In genomic region chr5:74064844-74065243, GRCm38 (mm10) we compare ENCODE assay signal across 8 mouse cellular contexts. TPM values are rescaled to one million over a fixed set of nuclear protein-coding genes. Genes with fewer than 3 reads are reported as not detected.
DNase-seq lines count a peak whose midpoint lies in the region; ATAC-seq and TF ChIP-seq lines count a peak whose summit lies in the region.

No protein-coding gene starts in this region.

- no peak overlapping the region for H3K27ac ChIP-seq in heart, embryonic 16.5 days (ENCODE audit: low read length)
- H3K27ac ChIP-seq in liver, embryonic 16.5 days (ENCODE audit: low read length), result peak overlapping the region; percentile 97
- no peak overlapping the region for H3K27ac ChIP-seq in forebrain, postnatal 0 days (ENCODE audit: low read depth, low read length)

- peak overlapping the region; percentile 76; the same call in 1 of the 2 replicates for H3K4me2 ChIP-seq in heart, embryonic 16.5 days (ENCODE audit: low read depth, low read length)
- peak overlapping the region; percentile 98 for H3K4me2 ChIP-seq in liver, embryonic 16.5 days (ENCODE audit: low read depth, low read length)
- no peak overlapping the region for H3K4me2 ChIP-seq in forebrain, postnatal 0 days (ENCODE audit: low read depth)

- no peaks in the 10 kb centered on the region for H3K27me3 ChIP-seq in heart, embryonic 16.5 days (ENCODE audit: control insufficient read depth, insufficient read depth, low read length)
- H3K27me3 ChIP-seq in liver, embryonic 16.5 days (ENCODE audit: control insufficient read depth, insufficient read depth, low read depth, low read length), result no peaks in the 10 kb centered on the region
- H3K27me3 ChIP-seq in forebrain, postnatal 0 days (ENCODE audit: insufficient read depth, low read length), result no peaks in the 10 kb centered on the region

- no peaks in the 10 kb centered on the region for H3K9me3 ChIP-seq in heart, embryonic 16.5 days (replicated peaks; ENCODE audit: control insufficient read depth, low read length)
- no peaks in the 10 kb centered on the region for H3K9me3 ChIP-seq in liver, embryonic 16.5 days (replicated peaks; ENCODE audit: control insufficient read depth, low read length)
- no peaks in the 10 kb centered on the region for H3K9me3 ChIP-seq in forebrain, postnatal 0 days (ENCODE audit: low read length)

- H3K4me1 ChIP-seq in heart, embryonic 16.5 days (ENCODE audit: control insufficient read depth, insufficient read depth, low read length), result peaks cover 47% of the 10 kb centered on the region
- peaks cover 56% of the 10 kb centered on the region for H3K4me1 ChIP-seq in liver, embryonic 16.5 days (ENCODE audit: control insufficient read depth, low read depth, low read length)
- H3K4me1 ChIP-seq in forebrain, postnatal 0 days (ENCODE audit: insufficient read depth), result peaks cover 25% of the 10 kb centered on the region

- no peak for ATAC-seq in heart, embryonic 16.5 days (replicated peaks; ENCODE audit: extremely low read depth, insufficient read depth, low FRiP score)
- peak; percentile 57 for ATAC-seq in erythroblast, adult 5-6 weeks (replicated peaks; ENCODE audit: low FRiP score, poor library complexity, severe bottlenecking)
- ATAC-seq in liver, embryonic 16.5 days (ENCODE audit: low read depth), result peak; percentile 52
- no peak for ATAC-seq in frontal cortex, adult (ENCODE audit: low TSS enrichment)
- no peak for ATAC-seq in forebrain, postnatal 0 days

- WGBS in heart, embryonic 16.5 days, result 64% methylated on average over 7 of the region's 7 CpGs
- WGBS in liver, embryonic 16.5 days (ENCODE audit: insufficient replicate concordance), result 22% methylated on average over 7 of the region's 7 CpGs
- WGBS in forebrain, postnatal 0 days, result 88% methylated on average over 7 of the region's 7 CpGs

- no peak overlapping the region for H3K4me3 ChIP-seq in heart, embryonic 16.5 days (ENCODE audit: low read length)
- H3K4me3 ChIP-seq in liver, embryonic 16.5 days (ENCODE audit: low read depth, low read length), result peak overlapping the region; percentile 94
- H3K4me3 ChIP-seq in forebrain, postnatal 0 days (ENCODE audit: low read depth, low read length), result no peak overlapping the region

- TF ChIP-seq CTCF in forebrain, postnatal 0 days (IDR thresholded peaks at IDR 0.05; ENCODE audit: low read depth), result no peak

- no peak overlapping the region for H3K9ac ChIP-seq in heart, embryonic 16.5 days (ENCODE audit: low read length)
- peak overlapping the region; percentile 78 for H3K9ac ChIP-seq in liver, embryonic 16.5 days (ENCODE audit: low read depth, low read length)
- no peak overlapping the region for H3K9ac ChIP-seq in forebrain, postnatal 0 days

- no peak for DNase-seq in heart, postnatal 25 days (ENCODE audit: low spot score)
- peak; percentile 88 for DNase-seq in MEL-GATA-1-ER (ENCODE audit: extremely low read depth, low read depth)
- no peak for DNase-seq in adrenal gland, postnatal 25 days
- DNase-seq in forebrain, postnatal 0 days, result no peak

- H3K36me3 ChIP-seq in heart, embryonic 16.5 days (ENCODE audit: control insufficient read depth, insufficient read depth), result no peaks in the 10 kb centered on the region
- no peaks in the 10 kb centered on the region for H3K36me3 ChIP-seq in liver, embryonic 16.5 days (ENCODE audit: control insufficient read depth, insufficient read depth)
- H3K36me3 ChIP-seq in forebrain, postnatal 0 days (ENCODE audit: insufficient read depth), result no peaks in the 10 kb centered on the region

- intact Hi-C loops in heart, postnatal 25 days (cut with DNase I), result loop anchor here (5.0 to 10.0 kb wide), 3 partner anchors 58 to 1090 kb away; partner anchors contain the start of gene Pdgfra

RNA-seq across cellular contexts. Expression of gene Usp46, which starts 3.4 kb away (rescaled TPM):
- polyA plus RNA-seq in heart, embryonic 16.5 days (2015; fragmentation: Nextera tagmentation; extraction: Ambion mirVana), result 27.8 and 31.3 TPM in 2 replicates
- total RNA-seq in heart, postnatal 25 days (2021), result 10 to 100 TPM; 40.6 to 41.3 TPM
- 91.5 and 96.6 TPM in 2 replicates for total RNA-seq in erythroblast, adult 5-6 weeks (2015; ENCODE audit: low replicate concordance)
- 81.3 and 85.3 TPM in 2 replicates for total RNA-seq in erythroblast, adult 5-6 weeks (2017; ENCODE audit: low replicate concordance)
- 18.9 and 20.0 TPM in 2 replicates for polyA plus RNA-seq in liver, embryonic 16.5 days (2015; fragmentation: Nextera tagmentation; extraction: Ambion mirVana)
- total RNA-seq in adrenal gland, postnatal 25 days (2021), result 27.0 and 38.1 TPM in 2 replicates
- 62.0 and 65.9 TPM in 2 replicates for total RNA-seq in forebrain, postnatal 0 days (2014; rRNA removed)
- 34.5 and 37.6 TPM in 2 replicates for polyA plus RNA-seq in forebrain, postnatal 0 days (2015; fragmentation: Nextera tagmentation; extraction: Ambion mirVana)

Comparison
In these comparisons a context has a peak if more than half of its experiments do, and no peak if none do; other contexts are left out.
1. ATAC-seq: peak in erythroblast, adult 5-6 weeks (single experiment) and liver, embryonic 16.5 days (single experiment); none in heart, embryonic 16.5 days (single experiment), frontal cortex, adult (single experiment) and forebrain, postnatal 0 days (single experiment).